Mouse (Mus musculus) myocyte (in vitro differentiated cells): ENCODE measurements around the gene Osbpl6. TPM values are rescaled to one million over a fixed set of nuclear protein-coding genes. Genes with fewer than 3 reads are reported as not detected.
A peak's percentile ranks its signal among the peaks of the same experiment; 100 is the strongest.

Experiments
- H3K27me3 ChIP-seq: one replicate; pipeline ENCODE4 v1.6.1; 2011; ENCODE audit not compliant: control insufficient read depth, insufficient read depth, insufficient read length
- H3K36me3 ChIP-seq: one replicate; pipeline ENCODE4 v1.6.1; 2011; ENCODE audit not compliant: control insufficient read depth, insufficient read depth
- H3K4me2 ChIP-seq: one replicate; pipeline ENCODE4 v1.6.1; 2011; ENCODE audit warnings: low read depth, control low read depth
- H3K4me3 ChIP-seq: one replicate; pipeline ENCODE4 v1.5.1; 2011; ENCODE audit warnings: mild to moderate bottlenecking, control low read depth, moderate library complexity
- H3K79me2 ChIP-seq: one replicate; pipeline ENCODE4 v1.6.1; 2011; ENCODE audit not compliant: control insufficient read depth, insufficient read depth
- H3ac ChIP-seq: one replicate; pipeline ENCODE4 v1.6.1; 2011; ENCODE audit not compliant: control insufficient read depth, insufficient read length
- CEBPB ChIP-seq: IDR thresholded peaks from 2 replicates; pipeline ENCODE4 v1.6.1; 2011; ENCODE audit warnings: mild to moderate bottlenecking, moderate library complexity; ENCODE audit not compliant: poor library complexity, insufficient read depth, severe bottlenecking
- E2F4 ChIP-seq: IDR thresholded peaks from one replicate; pipeline ENCODE4 v1.6.1; 2011; ENCODE audit warnings: mild to moderate bottlenecking, control low read depth, moderate library complexity; ENCODE audit not compliant: insufficient read depth
- MAX ChIP-seq: IDR thresholded peaks from one replicate; pipeline ENCODE4 v1.6.1; 2011; ENCODE audit warnings: low read depth, mild to moderate bottlenecking, control low read depth
- MYOD1 ChIP-seq, 3 experiments: IDR thresholded peaks; one replicate each; pipeline ENCODE4 v1.6.1; 2011; ENCODE audit warnings: control low read depth in 2 of 3, low read depth in 2 of 3, mild to moderate bottlenecking in 2 of 3, moderate library complexity in 1 of 3; ENCODE audit not compliant: insufficient read length in 2 of 3, control insufficient read depth in 1 of 3
- MYOG ChIP-seq, 3 experiments: IDR thresholded peaks; one replicate each; pipeline ENCODE4 v1.6.1; 2011; ENCODE audit warnings: control low read depth in 2 of 3, low read depth in 2 of 3, mild to moderate bottlenecking in 2 of 3; ENCODE audit not compliant: insufficient read length in 2 of 3, control insufficient read depth in 1 of 3, insufficient read depth in 1 of 3
- POLR2A ChIP-seq: IDR thresholded peaks from one replicate; pipeline ENCODE4 v1.6.1; 2011; ENCODE audit warnings: low read depth, mild to moderate bottlenecking, control low read depth, moderate library complexity; ENCODE audit not compliant: insufficient read length
- POLR2AphosphoS2 ChIP-seq: IDR thresholded peaks from one replicate; pipeline ENCODE4 v1.6.1; 2011; ENCODE audit warnings: low read depth, control low read depth; ENCODE audit not compliant: insufficient read length
- REST ChIP-seq: IDR thresholded peaks from one replicate; pipeline ENCODE4 v1.6.1; 2011; ENCODE audit warnings: mild to moderate bottlenecking, control low read depth, moderate library complexity; ENCODE audit not compliant: insufficient read depth, insufficient read length
- SRF ChIP-seq: IDR thresholded peaks from one replicate; pipeline ENCODE4 v1.6.1; 2011; ENCODE audit warnings: low read depth; ENCODE audit not compliant: control insufficient read depth, insufficient read length
- TCF12 ChIP-seq: IDR thresholded peaks from one replicate; pipeline ENCODE4 v1.6.1; 2011; ENCODE audit warnings: mild to moderate bottlenecking, control low read depth; ENCODE audit not compliant: poor library complexity, insufficient read depth, severe bottlenecking
- TCF3 ChIP-seq: IDR thresholded peaks from one replicate; pipeline ENCODE4 v1.6.1; 2011; ENCODE audit warnings: low read depth, control low read depth; ENCODE audit not compliant: insufficient read length
- USF1 ChIP-seq: IDR thresholded peaks from one replicate; pipeline ENCODE4 v1.6.1; 2011; ENCODE audit warnings: low read depth, mild to moderate bottlenecking, control low read depth, moderate library complexity
- polyA plus RNA-seq: library from polyadenylated mRNA; unstranded; fragments of >200 nt; fragmentation: generic; extraction: Trizol; gene quantifications from one replicate; pipeline ENCODE4 v1.2.1, GENCODE M21; 2012; ENCODE audit warnings: missing spikeins

Osbpl6 gene
- polyA plus RNA-seq, 1 experiment: 1.7 TPM

DNA sequence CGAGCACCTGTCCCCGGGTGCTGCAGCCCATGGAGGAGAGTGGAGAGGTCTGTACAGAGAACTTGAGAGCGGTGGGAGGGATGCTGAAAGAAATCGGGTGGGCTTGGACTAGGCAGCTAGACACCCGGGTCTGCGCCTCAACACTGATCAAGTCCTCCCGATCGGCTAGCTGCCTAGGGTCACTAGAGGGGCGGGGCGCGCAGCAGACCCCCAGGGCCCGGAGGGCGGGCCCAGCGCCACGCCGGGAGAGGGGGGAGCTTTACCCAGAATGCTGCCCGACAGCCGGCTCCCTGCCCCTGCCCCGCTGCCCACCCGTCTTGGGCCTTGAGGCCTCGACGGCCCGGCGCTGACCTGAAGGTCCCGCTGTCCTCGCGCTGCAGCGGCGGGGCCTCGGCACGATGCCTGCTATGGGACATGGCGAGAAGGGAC lies 241.1 kb downstream of the Osbpl6 start:
- TF ChIP-seq MYOG (IDR thresholded peaks at IDR 0.05; ENCODE audit: control insufficient read depth in 1 of 3, insufficient read depth in 1 of 3, insufficient read length in 2 of 3, low read depth in 2 of 3) (peak in 1 of 3 experiments; percentile 18), TCF12 (no peak)
- Histone ChIP-seq H3K4me3 (peak overlapping the region; percentile 38), H3K79me2 (no peaks in the 10 kb centered on the region), H3K4me2 (peak overlapping the region; percentile 95), H3K27me3 (no peaks in the 10 kb centered on the region), H3K36me3 (peaks cover under 1% of the 10 kb centered on the region), H3ac (peak overlapping the region; percentile 21)

DNA sequence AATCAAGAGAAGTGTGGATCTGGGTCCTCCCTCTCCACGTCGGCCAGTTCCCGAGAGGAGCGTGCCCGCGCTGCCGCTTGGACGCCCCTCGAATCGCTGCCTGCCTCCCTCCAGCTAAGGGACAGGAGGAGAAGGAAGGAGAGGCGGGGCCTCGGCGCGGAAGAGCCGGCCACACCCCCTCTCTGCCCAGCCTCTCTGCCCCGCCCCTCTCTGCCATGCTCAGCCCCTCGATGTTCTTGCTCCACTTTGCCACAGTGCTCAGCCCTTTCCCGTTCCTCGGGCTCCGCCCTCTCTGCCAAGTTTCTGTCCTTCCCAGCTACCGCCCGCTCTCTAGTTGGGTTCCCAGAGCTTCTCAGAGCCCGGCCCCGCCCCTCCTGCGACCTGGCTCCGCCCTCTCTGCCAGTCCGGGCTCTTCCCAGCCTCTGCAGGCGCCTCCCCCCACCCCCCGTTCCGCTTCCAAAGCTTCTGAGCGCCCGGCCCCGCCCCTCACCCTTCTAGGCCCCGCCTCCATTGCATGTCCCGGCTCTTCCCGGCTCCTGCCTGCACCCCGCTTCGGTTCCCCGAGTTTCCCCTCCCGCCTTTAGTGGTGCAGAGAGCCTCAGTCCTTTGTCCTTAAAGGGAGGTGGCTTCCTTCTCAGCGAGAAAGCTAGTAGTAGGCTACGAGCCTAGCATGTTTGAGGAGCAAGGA lies 241.7 kb downstream of the Osbpl6 start, which contains the start of the genes Prkra and Pjvk:
TSS of gene Prkra (minus strand) at position 133 of the 688 bp plus-strand sequence.
TSS of gene Pjvk (plus strand) at position 594 of the 688 bp plus-strand sequence.
- Histone ChIP-seq H3K36me3 (no peaks in the 10 kb centered on the region), H3K79me2 (no peaks in the 10 kb centered on the region), H3K4me2 (peak within 1 kb of the TSS; percentile 95), H3K27me3 (no peaks in the 10 kb centered on the region), H3ac (peak within 1 kb of the TSS; percentile 21), H3K4me3 (peak within 1 kb of the TSS; percentile 38)
- TF ChIP-seq SRF: peak; percentile 48
- TF ChIP-seq POLR2A: peak; percentile 91
- peak; percentile 83 for TF ChIP-seq POLR2AphosphoS2
- no peak for TF ChIP-seq USF1

DNA sequence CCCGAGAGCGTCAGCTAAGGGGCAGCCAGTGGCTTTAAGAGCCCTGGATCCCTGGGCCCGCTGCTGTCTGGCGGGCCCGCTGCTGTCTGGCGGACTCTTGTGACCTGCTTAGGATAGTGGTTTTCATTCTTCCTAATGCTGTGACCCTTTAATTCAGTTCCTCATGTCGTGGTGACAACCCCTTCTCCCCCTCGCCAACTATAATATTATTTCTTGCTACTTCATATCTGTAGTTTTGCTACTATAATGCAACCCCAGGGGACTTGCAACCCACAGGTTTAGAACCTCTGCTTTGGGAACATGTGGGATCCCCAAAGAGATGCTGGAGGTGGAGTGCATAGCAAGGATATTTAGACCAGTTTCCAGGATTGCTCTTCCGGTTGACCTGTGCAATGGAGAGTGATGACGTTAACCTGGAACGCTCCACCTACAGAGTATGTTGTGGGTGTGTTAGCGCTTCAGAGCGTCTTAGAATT lies 242.4 kb downstream of the Osbpl6 start:
- H3K4me2 ChIP-seq: peak overlapping the region; percentile 87
- TF ChIP-seq USF1 (no peak), CEBPB (no peak), TCF3 (no peak), REST (no peak), MYOD1 (IDR thresholded peaks at IDR 0.05; ENCODE audit: control insufficient read depth in 1 of 3, insufficient read length in 2 of 3, low read depth in 2 of 3) (no peak), MYOG (IDR thresholded peaks at IDR 0.05; ENCODE audit: control insufficient read depth in 1 of 3, insufficient read depth in 1 of 3, insufficient read length in 2 of 3, low read depth in 2 of 3) (no peak), SRF (no peak), E2F4 (no peak), TCF12 (no peak), MAX (no peak), POLR2A (no peak), POLR2AphosphoS2 (no peak)
- H3K4me3 ChIP-seq: peak overlapping the region; percentile 38
- no peaks in the 10 kb centered on the region for H3K36me3 ChIP-seq
- H3K27me3 ChIP-seq: no peaks in the 10 kb centered on the region
- H3ac ChIP-seq: no peak overlapping the region
- no peaks in the 10 kb centered on the region for H3K79me2 ChIP-seq

Other genes starting within 250 kb of the Osbpl6 start
- gene Pde11a, start 67.7 kb upstream of the Osbpl6 start, polyA plus RNA-seq: not detected
- not detected for gene Cyct, start 46.1 kb upstream of the Osbpl6 start, polyA plus RNA-seq
- 23.2 TPM for gene Rbm45, start 36.5 kb upstream of the Osbpl6 start, polyA plus RNA-seq
- 15.3 TPM for gene Prkra, start 241.5 kb downstream of the Osbpl6 start, polyA plus RNA-seq
- gene Pjvk, start 242.0 kb downstream of the Osbpl6 start, polyA plus RNA-seq: 0.04 TPM